Comparison of ENCODE assay signal across 9 mouse cellular contexts in the genomic region with DNA sequence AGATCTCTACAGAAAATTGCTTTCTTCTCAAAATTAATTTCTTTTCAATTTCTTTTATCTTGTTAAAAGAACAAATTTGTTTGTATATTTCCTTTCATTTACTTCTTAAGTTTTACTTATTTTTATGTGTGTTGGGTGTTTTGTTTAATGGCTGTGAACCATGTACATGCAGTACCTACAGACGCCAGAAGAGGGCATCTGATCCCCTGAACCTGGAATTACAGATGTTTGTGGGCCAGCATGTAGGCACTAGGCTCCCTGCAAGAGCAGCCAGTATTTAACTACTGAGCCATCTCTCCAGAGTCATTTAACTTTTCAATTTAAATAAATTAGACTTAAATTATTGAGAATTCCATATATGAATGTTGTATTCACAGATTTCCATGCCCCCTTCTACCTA.
DNase-seq lines count a peak whose midpoint lies in the region; ATAC-seq and TF ChIP-seq lines count a peak whose summit lies in the region.
"Had no signal": no experiment of that assay in that cellular context is flagged by ENCODE, and none has a peak within 500 bp of the region (broad histone marks: within the 10 kb centered on the region; RNA-seq: fewer than 3 reads in every experiment).

No protein-coding gene starts in this region.

- no peak overlapping the region for H3K27ac ChIP-seq in hindbrain, embryonic 11.5 days (ENCODE audit: low read depth, low read length)
- no peak overlapping the region for H3K27ac ChIP-seq in hindbrain, embryonic 13.5 days
- H3K27ac ChIP-seq: lung, embryonic 15.5 days had no signal

- 3% methylated on average over 1 of the region's 1 CpGs for WGBS in hindbrain, embryonic 11.5 days
- WGBS in hindbrain, embryonic 13.5 days: 8% methylated on average over 1 of the region's 1 CpGs

- peak; percentile 63; the same call in 1 of the 2 replicates for TF ChIP-seq CTCF in brain, embryonic 14.5 days (IDR thresholded peaks at IDR 0.05; ENCODE audit: borderline replicate concordance, extremely low read depth, insufficient read depth, insufficient read length)

- no peak for TF ChIP-seq POLR2A in brain, embryonic 14.5 days (IDR thresholded peaks at IDR 0.05; ENCODE audit: borderline replicate concordance, extremely low read depth, insufficient read depth, insufficient read length, poor library complexity, severe bottlenecking)

- H3K9me3 ChIP-seq in hindbrain, embryonic 11.5 days (ENCODE audit: control insufficient read depth, low read length): no peaks in the 10 kb centered on the region
- no peaks in the 10 kb centered on the region; the same call in 1 of the 2 replicates for H3K9me3 ChIP-seq in hindbrain, embryonic 13.5 days
- H3K9me3 ChIP-seq: lung, embryonic 15.5 days had no signal

- peak; percentile 49 for DNase-seq in hindbrain, embryonic 11.5 days (ENCODE audit: low spot score)
- peak; percentile 6 to 37 for DNase-seq in urinary bladder, adult 18-20 months (ENCODE audit: low spot score in 2 of 2)
- no peak for DNase-seq in urinary bladder, adult 2 months (ENCODE audit: low spot score)
- DNase-seq in brain, embryonic 14.5 days (ENCODE audit: low read depth): no peak
- DNase-seq in lung, postnatal 36 days: peak; percentile 73

- no peak overlapping the region for H3K4me2 ChIP-seq in hindbrain, embryonic 11.5 days (replicated peaks; ENCODE audit: low read depth, low read length)
- no peak overlapping the region for H3K4me2 ChIP-seq in hindbrain, embryonic 13.5 days
- H3K4me2 ChIP-seq: lung, embryonic 15.5 days had no signal

- H3K4me3 ChIP-seq in hindbrain, embryonic 11.5 days (ENCODE audit: low read depth, low read length): no peak overlapping the region
- no peak overlapping the region for H3K4me3 ChIP-seq in hindbrain, embryonic 13.5 days
- H3K4me3 ChIP-seq: lung, embryonic 15.5 days had no signal

- no peaks in the 10 kb centered on the region for H3K4me1 ChIP-seq in hindbrain, embryonic 11.5 days (replicated peaks; ENCODE audit: control insufficient read depth, insufficient read depth, low read length)
- H3K4me1 ChIP-seq in hindbrain, embryonic 13.5 days (replicated peaks): no peaks in the 10 kb centered on the region
- H3K4me1 ChIP-seq: lung, embryonic 15.5 days had no signal

- no peak overlapping the region for H3K9ac ChIP-seq in hindbrain, embryonic 11.5 days (ENCODE audit: low read depth, low read length)
- H3K9ac ChIP-seq in hindbrain, embryonic 13.5 days: no peak overlapping the region
- H3K9ac ChIP-seq: lung, embryonic 15.5 days had no signal

- no peaks in the 10 kb centered on the region for H3K27me3 ChIP-seq in hindbrain, embryonic 11.5 days (ENCODE audit: control insufficient read depth, insufficient read depth, low read length)
- H3K27me3 ChIP-seq in hindbrain, embryonic 13.5 days: no peaks in the 10 kb centered on the region
- H3K27me3 ChIP-seq: lung, embryonic 15.5 days had no signal

- ATAC-seq in hindbrain, embryonic 11.5 days (ENCODE audit: low FRiP score): no peak
- no peak for ATAC-seq in hindbrain, embryonic 13.5 days (ENCODE audit: low FRiP score)
- peak; percentile 53; the same call in 1 of the 2 replicates for ATAC-seq in granulocyte monocyte progenitor cell, adult 5-6 weeks (replicated peaks; ENCODE audit: poor library complexity, severe bottlenecking)
- ATAC-seq in activated CD4-positive, CD25-positive, alpha-beta regulatory T cell, adult 4 months: no peak

- H3K36me3 ChIP-seq in hindbrain, embryonic 11.5 days (ENCODE audit: control insufficient read depth, insufficient read depth, low read length): no peaks in the 10 kb centered on the region
- no peaks in the 10 kb centered on the region for H3K36me3 ChIP-seq in hindbrain, embryonic 13.5 days
- H3K36me3 ChIP-seq: lung, embryonic 15.5 days had no signal

Comparison
In these comparisons a context has a peak if more than half of its experiments do, and no peak if none do; other contexts are left out.
1. DNase-seq: peak in hindbrain, embryonic 11.5 days (single experiment), urinary bladder, adult 18-20 months (2 of 2) and lung, postnatal 36 days (single experiment); none in urinary bladder, adult 2 months (single experiment) and brain, embryonic 14.5 days (single experiment).